Mouse (Mus musculus): ENCODE data around the gene Ctsq. TPM values are rescaled to one million over a fixed set of nuclear protein-coding genes. Genes with fewer than 3 reads are reported as not detected.

Gene Ctsq
- total RNA-seq (2012; rRNA removed), result not detected in 2 replicates
- not detected for polyA plus RNA-seq (2012; ENCODE audit: insufficient read depth in 1 of 2, insufficient read length in 2 of 2, low read depth in 1 of 2, low replicate concordance in 2 of 2, missing spikeins in 1 of 2)

DNA sequence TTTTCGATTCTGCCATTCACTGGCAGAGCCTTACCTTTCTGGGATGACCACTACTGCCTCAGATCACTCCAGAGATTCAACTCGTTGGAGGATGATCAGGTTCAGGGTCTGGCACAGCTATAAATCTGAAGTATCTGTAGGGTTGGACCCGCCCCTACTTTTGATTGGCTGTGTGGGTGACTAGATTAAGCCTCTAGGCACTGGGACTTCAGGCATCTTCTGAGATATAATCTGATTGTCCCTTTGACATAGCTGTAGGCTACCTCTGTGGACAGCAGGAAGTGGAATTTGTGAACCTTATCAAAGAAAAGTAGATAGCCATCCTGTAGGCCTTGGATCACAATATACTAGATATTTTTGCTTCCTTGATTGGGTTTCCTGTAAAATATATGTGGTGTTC is at the start of gene Ctsq:
Gene Ctsq (minus strand): TSS at position 101 of the 400 bp plus-strand sequence.
- H3K9me3 ChIP-seq (replicated peaks; ENCODE audit: insufficient read depth, low read length), result no peaks in the 10 kb centered on the region
- H3K27me3 ChIP-seq (ENCODE audit: control insufficient read depth in 1 of 2, insufficient read depth in 2 of 2, low read length in 2 of 2), result no peaks in the 10 kb centered on the region
- no peaks in the 10 kb centered on the region for H3K36me3 ChIP-seq (ENCODE audit: control insufficient read depth in 1 of 2, insufficient read depth in 2 of 2, low read length in 2 of 2)
- TF ChIP-seq NELFE (IDR thresholded peaks at IDR 0.05; ENCODE audit: low read depth, low read length), result no peak
- DNase-seq (ENCODE audit: low read depth, low spot score), result no peak
- H3K4me1 ChIP-seq (ENCODE audit: control insufficient read depth in 1 of 2, insufficient read depth in 2 of 2, low read length in 2 of 2), result no peaks in the 10 kb centered on the region
- H3K4me3 ChIP-seq (ENCODE audit: control insufficient read depth in 1 of 2, insufficient read depth in 1 of 2, low read depth in 2 of 2, low read length in 2 of 2), result no peak within 1 kb of the TSS
- no peak within 1 kb of the TSS for H3K27ac ChIP-seq (ENCODE audit: control insufficient read depth, low read depth, low read length)
- H3K79me2 ChIP-seq (ENCODE audit: control insufficient read depth, insufficient read depth, low read length, poor library complexity), result no peaks in the 10 kb centered on the region
- no peak within 1 kb of the TSS for H3K9ac ChIP-seq (ENCODE audit: control insufficient read depth, low read depth, low read length, poor library complexity, severe bottlenecking)

DNA sequence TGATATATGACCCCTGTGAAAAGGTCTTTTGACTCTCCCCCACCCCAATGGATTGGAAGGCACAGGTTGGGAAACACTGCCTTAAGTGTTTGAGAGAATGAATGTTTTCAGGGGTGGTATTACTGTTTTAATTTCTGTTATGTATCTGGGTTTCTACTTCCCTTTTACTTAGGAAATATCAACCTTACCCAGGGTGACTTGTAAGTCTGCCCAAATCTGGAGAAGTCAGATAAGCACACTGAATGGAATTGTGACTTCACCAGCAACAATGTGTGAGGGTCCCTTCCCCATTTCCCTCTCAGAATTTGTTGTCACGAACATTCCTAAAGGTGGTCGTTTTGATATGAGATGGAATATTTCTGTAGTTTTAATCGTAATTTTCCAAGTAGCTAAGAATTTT is 17.6 kb downstream of the Ctsq start:
- H3K79me2 ChIP-seq (ENCODE audit: control insufficient read depth, insufficient read depth, low read length, poor library complexity), result no peaks in the 10 kb centered on the region
- no peak overlapping the region for H3K4me3 ChIP-seq (ENCODE audit: control insufficient read depth in 1 of 2, insufficient read depth in 1 of 2, low read depth in 2 of 2, low read length in 2 of 2)

DNA sequence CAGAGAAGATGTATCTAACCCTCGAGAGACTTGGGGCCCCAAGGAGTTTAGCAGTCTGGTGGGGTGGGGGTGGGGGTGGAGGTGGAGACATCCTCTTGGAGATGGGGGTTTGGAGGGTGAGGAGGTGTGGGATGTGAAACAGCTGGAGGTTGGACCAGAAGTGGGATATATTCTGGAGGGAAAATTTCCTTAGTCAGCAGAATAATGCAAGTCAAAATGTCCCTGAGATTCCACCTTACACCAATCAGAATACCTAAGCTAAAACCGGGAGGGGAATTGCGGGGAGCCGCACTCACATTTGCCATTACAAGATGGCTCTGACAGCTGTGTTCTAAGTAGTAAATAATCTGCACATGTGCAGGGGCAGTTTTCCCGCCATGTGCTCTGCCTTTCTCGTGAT is 18.6 kb downstream of the Ctsq start:
- no peaks in the 10 kb centered on the region for H3K9me3 ChIP-seq (replicated peaks; ENCODE audit: insufficient read depth, low read length)
- DNase-seq (ENCODE audit: low read depth, low spot score), result no peak
- H3K4me3 ChIP-seq (ENCODE audit: control insufficient read depth in 1 of 2, insufficient read depth in 1 of 2, low read depth in 2 of 2, low read length in 2 of 2), result no peak overlapping the region
- H3K27me3 ChIP-seq (ENCODE audit: control insufficient read depth in 1 of 2, insufficient read depth in 2 of 2, low read length in 2 of 2), result no peaks in the 10 kb centered on the region
- H3K4me1 ChIP-seq (ENCODE audit: control insufficient read depth in 1 of 2, insufficient read depth in 2 of 2, low read length in 2 of 2), result peaks cover 6 to 21% of the 10 kb centered on the region in 2 experiments; a peak in 3 of 4 replicates
- peaks cover 0 to 19% of the 10 kb centered on the region in 2 experiments; a peak in 2 of 4 replicates for H3K36me3 ChIP-seq (ENCODE audit: control insufficient read depth in 1 of 2, insufficient read depth in 2 of 2, low read length in 2 of 2)
- H3K79me2 ChIP-seq (ENCODE audit: control insufficient read depth, insufficient read depth, low read length, poor library complexity), result no peaks in the 10 kb centered on the region
- peak overlapping the region; percentile 70 for H3K27ac ChIP-seq (ENCODE audit: control insufficient read depth, low read depth, low read length)
- TF ChIP-seq MAZ (IDR thresholded peaks at IDR 0.05; ENCODE audit: low read depth, low read length) (no peak), RCOR1 (IDR thresholded peaks at IDR 0.05; ENCODE audit: low read depth, low read length) (no peak), GABPA (IDR thresholded peaks at IDR 0.05; ENCODE audit: low read depth, low read length) (no peak), TBP (IDR thresholded peaks at IDR 0.05; ENCODE audit: low read depth, low read length) (no peak), USF2 (IDR thresholded peaks at IDR 0.05; ENCODE audit: borderline replicate concordance in 1 of 2, insufficient read depth in 1 of 2, low read depth in 1 of 2, low read length in 2 of 2) (no peak), MAFK (IDR thresholded peaks at IDR 0.05; ENCODE audit: borderline replicate concordance, low read depth, low read length) (peak; percentile 73)
- H3K9ac ChIP-seq (ENCODE audit: control insufficient read depth, low read depth, low read length, poor library complexity, severe bottlenecking), result no peak overlapping the region

More for the DNA sequence above, 17.6 kb downstream of the Ctsq start:
- Histone ChIP-seq H3K27ac (ENCODE audit: control insufficient read depth, low read depth, low read length) (peak overlapping the region; percentile 65), H3K4me1 (ENCODE audit: control insufficient read depth in 1 of 2, insufficient read depth in 2 of 2, low read length in 2 of 2) (peaks cover 4 to 21% of the 10 kb centered on the region in 2 experiments; a peak in 3 of 4 replicates), H3K36me3 (ENCODE audit: control insufficient read depth in 1 of 2, insufficient read depth in 2 of 2, low read length in 2 of 2) (peaks cover 0 to 16% of the 10 kb centered on the region in 2 experiments; a peak in 2 of 4 replicates), H3K27me3 (ENCODE audit: control insufficient read depth in 1 of 2, insufficient read depth in 2 of 2, low read length in 2 of 2) (no peaks in the 10 kb centered on the region), H3K9me3 (replicated peaks; ENCODE audit: insufficient read depth, low read length) (no peaks in the 10 kb centered on the region), H3K9ac (ENCODE audit: control insufficient read depth, low read depth, low read length, poor library complexity, severe bottlenecking) (no peak overlapping the region)
- DNase-seq (ENCODE audit: low read depth, low spot score), result peak; percentile 87
- peak; percentile 52; the same call in 1 of the 2 replicates for TF ChIP-seq SIN3A (IDR thresholded peaks at IDR 0.05; ENCODE audit: low read length)
- TF ChIP-seq MYB (IDR thresholded peaks at IDR 0.05; ENCODE audit: low read depth, low read length), result peak; percentile 75
- peak; percentile 81 for TF ChIP-seq ETS1 (IDR thresholded peaks at IDR 0.05; ENCODE audit: low read depth, low read length)
- TF ChIP-seq EP300 (IDR thresholded peaks at IDR 0.05; ENCODE audit: low read depth in 1 of 2, low read length in 2 of 2), result peak; percentile 98 to 99
- TF ChIP-seq GABPA (IDR thresholded peaks at IDR 0.05; ENCODE audit: low read depth, low read length), result no peak
- TF ChIP-seq TAL1 (IDR thresholded peaks at IDR 0.05; ENCODE audit: low read length), result peak; percentile 97
- TF ChIP-seq GATA1 (IDR thresholded peaks at IDR 0.05; ENCODE audit: low read depth, low read length), result peak; percentile 97
- peak; percentile 97 for TF ChIP-seq TCF12 (IDR thresholded peaks at IDR 0.05; ENCODE audit: low read depth, low read length)
- TF ChIP-seq BHLHE40 (IDR thresholded peaks at IDR 0.05; ENCODE audit: borderline replicate concordance, low read depth, low read length), result no peak
- TF ChIP-seq NELFE (IDR thresholded peaks at IDR 0.05; ENCODE audit: low read depth, low read length), result no peak
- no peak for TF ChIP-seq MXI1 (IDR thresholded peaks at IDR 0.05; ENCODE audit: low read depth, low read length)
- TF ChIP-seq RCOR1 (IDR thresholded peaks at IDR 0.05; ENCODE audit: low read depth, low read length), result peak; percentile 91
